Mouse (Mus musculus) colon, adult 2 months (tissue): Measurements from ENCODE around the gene Rpl37. TPM values are rescaled to one million over a fixed set of nuclear protein-coding genes. Genes with fewer than 3 reads are reported as not detected.

Experiments
- polyA plus RNA-seq: library from polyadenylated mRNA; depleted of rRNA; stranded (reverse); fragments of >200 nt; gene quantifications from 2 replicates; pipeline ENCODE4 v1.2.3, GENCODE M21; 2012; rRNA removed

The Rpl37 gene
- 749 and 941 TPM in 2 replicates for polyA plus RNA-seq

GRCm38 (mm10) chr15:5116270-5117030, at the start of gene Rpl37:
TSS of gene Rpl37 (plus strand) at chr15:5116645.

GRCm38 (mm10) chr15:5107686-5108654, 8.5 kb upstream of the Rpl37 start, which contains the start of gene Card6:
TSS of gene Card6 (minus strand) at chr15:5108539.

DNA sequence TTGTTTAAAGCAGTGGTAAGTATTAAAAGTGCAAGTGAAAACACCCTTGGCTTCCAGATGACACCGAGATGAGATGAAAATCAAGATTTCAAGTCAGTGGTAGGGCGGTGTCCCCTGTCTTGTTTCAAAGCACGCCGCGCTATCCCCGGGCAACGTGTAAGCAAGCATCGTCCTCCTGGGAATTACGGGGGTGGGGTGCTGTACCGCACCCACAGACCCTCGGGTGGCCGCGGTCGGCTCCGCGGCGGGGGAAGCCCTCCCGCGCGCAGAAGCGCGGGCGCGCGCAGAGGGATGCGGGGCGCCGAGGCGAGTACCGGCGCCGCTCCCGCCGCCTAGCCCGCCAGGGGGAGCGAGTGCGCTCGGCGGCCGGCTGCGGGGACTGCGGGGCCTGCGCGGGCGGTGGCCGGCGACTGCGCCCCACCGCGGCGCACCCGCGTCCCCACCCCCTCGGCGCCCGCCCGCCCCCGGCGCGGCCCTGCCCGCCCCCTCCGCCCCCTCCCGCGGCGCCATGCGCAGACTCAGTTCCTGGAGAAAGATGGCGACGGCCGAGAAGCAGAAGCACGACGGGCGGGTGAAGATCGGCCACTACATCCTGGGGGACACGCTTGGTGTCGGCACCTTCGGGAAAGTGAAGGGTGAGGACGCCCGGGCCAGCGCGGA, 27.0 kb downstream of the Rpl37 start, which contains the start of gene Prkaa1:
Gene Prkaa1, plus strand, starts transcription at position 501 of the 660 bp plus-strand sequence.

Other genes starting within 250 kb of the Rpl37 start
- gene Mroh2b, start 217.9 kb upstream of the Rpl37 start, polyA plus RNA-seq: not detected in 2 replicates
- gene C7, start 52.9 kb upstream of the Rpl37 start, polyA plus RNA-seq: 0.09 and 0.72 TPM in 2 replicates
- gene Card6, start 8.1 kb upstream of the Rpl37 start, polyA plus RNA-seq: 1.5 and 1.7 TPM in 2 replicates
- gene Prkaa1, start 27.2 kb downstream of the Rpl37 start, polyA plus RNA-seq: 3.2 and 3.3 TPM in 2 replicates
- 1.1 and 2.7 TPM in 2 replicates for gene Ttc33, start 68.9 kb downstream of the Rpl37 start, polyA plus RNA-seq
- 49.4 and 50.3 TPM in 2 replicates for gene Ptger4, start 127.5 kb downstream of the Rpl37 start, polyA plus RNA-seq